Comparison of ENCODE assay signal across 8 mouse cellular contexts in genomic region chr6:13870919-13871624, GRCm38 (mm10). TPM values are rescaled to one million over a fixed set of nuclear protein-coding genes. Genes with fewer than 3 reads are reported as not detected.
DNase-seq lines count a peak whose midpoint lies in the region; ATAC-seq lines count a peak whose summit lies in the region.

TSS of gene 2610001J05Rik (minus strand) at chr6:13871518.

- ATAC-seq in hematopoietic stem cell, adult 5-6 weeks (replicated peaks in 1 of 2; ENCODE audit: insufficient read depth in 1 of 2, low FRiP score in 2 of 2, low TSS enrichment in 1 of 2, low read depth in 1 of 2, poor library complexity in 2 of 2, severe bottlenecking in 2 of 2): peak; percentile 99 to 100
- peak; percentile 100 for ATAC-seq in lung, embryonic 16.5 days (ENCODE audit: low read depth)

- H3K4me3 ChIP-seq in lung, embryonic 16.5 days (ENCODE audit: low read length): peak within 1 kb of the TSS; percentile 78

- under 1% methylated on average over 19 of the region's 19 CpGs for WGBS in lung, embryonic 16.5 days

- peaks cover 4% of the 10 kb centered on the region; the same call in 1 of the 2 replicates for H3K4me1 ChIP-seq in lung, embryonic 16.5 days (replicated peaks; ENCODE audit: control insufficient read depth, insufficient read depth, low read length)

- no peaks in the 10 kb centered on the region for H3K27me3 ChIP-seq in lung, embryonic 16.5 days (ENCODE audit: control insufficient read depth, insufficient read depth, low read depth, low read length)

- no peaks in the 10 kb centered on the region for H3K9me3 ChIP-seq in lung, embryonic 16.5 days (ENCODE audit: control insufficient read depth, low read length)

- H3K9ac ChIP-seq in lung, embryonic 16.5 days (ENCODE audit: low read length): peak within 1 kb of the TSS; percentile 85

- peak within 1 kb of the TSS; percentile 60 for H3K4me2 ChIP-seq in lung, embryonic 16.5 days (ENCODE audit: low read depth, low read length)

- H3K27ac ChIP-seq in lung, embryonic 16.5 days (ENCODE audit: low read length): peak within 1 kb of the TSS; percentile 91

- H3K36me3 ChIP-seq in lung, embryonic 16.5 days (ENCODE audit: control insufficient read depth, insufficient read depth, low read length): peaks cover 4% of the 10 kb centered on the region; the same call in 1 of the 2 replicates

- peak; percentile 87 for DNase-seq in MEL-GATA-1-ER (ENCODE audit: extremely low read depth, low read depth)
- peak; percentile 87 for DNase-seq in cerebellum, adult 8-10 months
- peak; percentile 92 for DNase-seq in forelimb bud, embryonic 11.5 days (ENCODE audit: low read depth, low spot score)
- peak; percentile 86 for DNase-seq in layer of hippocampus, adult 9-10 months (ENCODE audit: low spot score)
- peak; percentile 68 for DNase-seq in ovary, postnatal 10 days (ENCODE audit: low spot score)
- DNase-seq in thymus, postnatal 10 days (ENCODE audit: low spot score in 2 of 2): peak; percentile 82

RNA-seq across cellular contexts. Expression of gene 2610001J05Rik, which starts in this region (rescaled TPM):
- 66.7 and 80.8 TPM in 2 replicates for total RNA-seq in hematopoietic stem cell, adult 5-6 weeks (2017)
- polyA plus RNA-seq in lung, embryonic 16.5 days (2015; fragmentation: Nextera tagmentation; extraction: Ambion mirVana): 130 and 137 TPM in 2 replicates

Comparison
In these comparisons a context has a peak if more than half of its experiments do, and no peak if none do; other contexts are left out.
1. Peak in every context shown above with its lines: DNase-seq, ATAC-seq, H3K4me3 ChIP-seq and H3K27ac ChIP-seq.